Mouse (Mus musculus) neural tube, embryonic 14.5 days (tissue): ENCODE measurements at regions not wholly inside any gene's neighbourhood (a gene's known extent, or its start where the extent isn't known, plus 50 kb on each side); places are given as distances from the start of the nearest gene placed in this dataset.

ENCODE experiments used
- ATAC-seq: fragments of 200-750 bp; cut with Nextera tagmentation; 2 replicates; pipeline ENCODE4 v1.8.0; 2017; ENCODE audit warnings: low read depth, mild to moderate bottlenecking, moderate TSS enrichment, moderate library complexity
- H3K27ac ChIP-seq: fragments of 300-500 bp; sonication (generic); 2 replicates; pipeline ENCODE4 v1.5.1; 2014; ENCODE audit warnings: low read depth, mild to moderate bottlenecking, control low read depth, low read length, moderate library complexity, mixed read lengths
- H3K27me3 ChIP-seq: fragments of 300-500 bp; sonication (generic); 2 replicates; pipeline ENCODE4 v1.6.1; 2014; ENCODE audit warnings: low read length; ENCODE audit not compliant: control insufficient read depth, insufficient read depth
- H3K36me3 ChIP-seq: fragments of 300-500 bp; sonication (generic); 2 replicates; pipeline ENCODE4 v1.6.1; 2014; ENCODE audit warnings: low read length, mixed read lengths; ENCODE audit not compliant: control insufficient read depth, insufficient read depth
- H3K4me1 ChIP-seq: fragments of 300-500 bp; sonication (generic); 2 replicates; pipeline ENCODE4 v1.6.1; 2014; ENCODE audit warnings: low read length; ENCODE audit not compliant: control insufficient read depth, insufficient read depth
- H3K4me2 ChIP-seq: fragments of 300-500 bp; sonication (generic); 2 replicates; pipeline ENCODE4 v1.6.1; 2014; ENCODE audit warnings: mild to moderate bottlenecking, low read depth, low read length, control low read depth
- H3K4me3 ChIP-seq: fragments of 300-500 bp; sonication (generic); 2 replicates; pipeline ENCODE4 v1.5.1; 2014; ENCODE audit warnings: low read depth, low read length, control low read depth, mixed read lengths
- H3K9ac ChIP-seq: fragments of 300-500 bp; sonication (generic); replicated peaks from 2 replicates; pipeline ENCODE4 v1.6.1; 2014; ENCODE audit warnings: low read depth, mild to moderate bottlenecking, control low read depth, low read length, mixed read lengths
- H3K9me3 ChIP-seq: fragments of 300-500 bp; sonication (generic); 2 replicates; pipeline ENCODE4 v1.6.1; 2016; ENCODE audit warnings: low read length; ENCODE audit not compliant: control insufficient read depth
- WGBS: fragments of 180-500 bp; shearing (Covaris S2); extraction: QIAGEN DNeasy Blood & Tissue Kit; methylation state at CpG from one replicate; pipeline ENCODE4 v1.1.7; 2014; 5-methylcytosine and 5-hydroxymethylcytosine counted together

- Histone ChIP-seq H3K4me1 (no peaks in the 10 kb centered on the region), H3K9me3 (no peaks in the 10 kb centered on the region), H3K4me3 (no peak overlapping the region), H3K27ac (no peak overlapping the region), H3K4me2 (no peak overlapping the region), H3K9ac (no peak overlapping the region), H3K27me3 (no peaks in the 10 kb centered on the region), H3K36me3 (no peaks in the 10 kb centered on the region)
- no peak for ATAC-seq
- 61% methylated on average over 1 of the region's 1 CpGs for WGBS
Observed at GRCm38 (mm10) chr14:114612400-114612799, 479.6 kb upstream of the Gpc5 start.

GRCm38 (mm10) chr14:114656636-114657035 is 435.4 kb upstream of the Gpc5 start:
- no peak overlapping the region for H3K9ac ChIP-seq
- 83% methylated on average over 1 of the region's 1 CpGs for WGBS
- no peaks in the 10 kb centered on the region for H3K36me3 ChIP-seq
- no peak for ATAC-seq
- no peaks in the 10 kb centered on the region for H3K9me3 ChIP-seq
- H3K27me3 ChIP-seq, result no peaks in the 10 kb centered on the region
- H3K27ac ChIP-seq, result no peak overlapping the region
- no peak overlapping the region for H3K4me3 ChIP-seq
- no peak overlapping the region for H3K4me2 ChIP-seq
- no peaks in the 10 kb centered on the region for H3K4me1 ChIP-seq

GRCm38 (mm10) chr14:114662028-114662427 is 430.0 kb upstream of the Gpc5 start:
- Histone ChIP-seq H3K9me3 (no peaks in the 10 kb centered on the region), H3K36me3 (no peaks in the 10 kb centered on the region), H3K9ac (no peak overlapping the region), H3K27ac (no peak overlapping the region), H3K27me3 (no peaks in the 10 kb centered on the region), H3K4me2 (no peak overlapping the region), H3K4me1 (no peaks in the 10 kb centered on the region), H3K4me3 (no peak overlapping the region)
- WGBS, result 83% methylated on average over 2 of the region's 2 CpGs
- ATAC-seq, result no peak

- H3K4me3 ChIP-seq, result no peak overlapping the region
- no peak for ATAC-seq
- no peaks in the 10 kb centered on the region for H3K9me3 ChIP-seq
- H3K27me3 ChIP-seq, result no peaks in the 10 kb centered on the region
- no peaks in the 10 kb centered on the region for H3K36me3 ChIP-seq
- H3K4me1 ChIP-seq, result no peaks in the 10 kb centered on the region
- H3K4me2 ChIP-seq, result no peak overlapping the region
- H3K9ac ChIP-seq, result no peak overlapping the region
- H3K27ac ChIP-seq, result no peak overlapping the region
- WGBS, result 72% methylated on average over 1 of the region's 1 CpGs
Observed at GRCm38 (mm10) chr14:114685133-114685532, 406.9 kb upstream of the Gpc5 start.

GRCm38 (mm10) chr14:114694930-114695329 is 397.1 kb upstream of the Gpc5 start:
- Histone ChIP-seq H3K4me1 (no peaks in the 10 kb centered on the region), H3K4me3 (no peak overlapping the region), H3K9ac (no peak overlapping the region), H3K27me3 (no peaks in the 10 kb centered on the region), H3K27ac (no peak overlapping the region), H3K4me2 (no peak overlapping the region), H3K9me3 (no peaks in the 10 kb centered on the region), H3K36me3 (no peaks in the 10 kb centered on the region)
- no peak for ATAC-seq
- 83% methylated on average over 1 of the region's 1 CpGs for WGBS

- H3K4me2 ChIP-seq, result no peak overlapping the region
- H3K27me3 ChIP-seq, result no peaks in the 10 kb centered on the region
- WGBS, result 86% methylated on average over 4 of the region's 4 CpGs
- H3K36me3 ChIP-seq, result no peaks in the 10 kb centered on the region
- ATAC-seq, result no peak
- no peaks in the 10 kb centered on the region for H3K9me3 ChIP-seq
- H3K27ac ChIP-seq, result no peak overlapping the region
- H3K9ac ChIP-seq, result no peak overlapping the region
- no peaks in the 10 kb centered on the region for H3K4me1 ChIP-seq
- no peak overlapping the region for H3K4me3 ChIP-seq
Observed at GRCm38 (mm10) chr14:114697543-114697942, 394.5 kb upstream of the Gpc5 start.

- Histone ChIP-seq H3K36me3 (no peaks in the 10 kb centered on the region), H3K4me1 (no peaks in the 10 kb centered on the region), H3K4me3 (no peak overlapping the region), H3K4me2 (no peak overlapping the region), H3K9me3 (no peaks in the 10 kb centered on the region), H3K27ac (no peak overlapping the region), H3K9ac (no peak overlapping the region), H3K27me3 (no peaks in the 10 kb centered on the region)
- no peak for ATAC-seq
- 61% methylated on average over 1 of the region's 1 CpGs for WGBS
Observed at GRCm38 (mm10) chr14:114723080-114723479, 368.9 kb upstream of the Gpc5 start.

- no peak overlapping the region for H3K4me3 ChIP-seq
- H3K27ac ChIP-seq, result no peak overlapping the region
- H3K27me3 ChIP-seq, result no peaks in the 10 kb centered on the region
- ATAC-seq, result no peak
- H3K4me2 ChIP-seq, result no peak overlapping the region
- 73% methylated on average over 5 of the region's 5 CpGs for WGBS
- no peaks in the 10 kb centered on the region for H3K36me3 ChIP-seq
- no peaks in the 10 kb centered on the region for H3K9me3 ChIP-seq
- no peak overlapping the region for H3K9ac ChIP-seq
- no peaks in the 10 kb centered on the region for H3K4me1 ChIP-seq
Observed at GRCm38 (mm10) chr14:114767323-114767722, 324.7 kb upstream of the Gpc5 start.

- Histone ChIP-seq H3K9me3 (no peaks in the 10 kb centered on the region), H3K27ac (no peak overlapping the region), H3K36me3 (no peaks in the 10 kb centered on the region), H3K9ac (no peak overlapping the region), H3K27me3 (no peaks in the 10 kb centered on the region), H3K4me2 (no peak overlapping the region), H3K4me1 (no peaks in the 10 kb centered on the region), H3K4me3 (no peak overlapping the region)
- WGBS, result 77% methylated on average over 2 of the region's 2 CpGs
- no peak for ATAC-seq
Observed at GRCm38 (mm10) chr14:114776723-114777122, 315.3 kb upstream of the Gpc5 start.

GRCm38 (mm10) chr14:114781821-114782220 is 310.2 kb upstream of the Gpc5 start:
- 94% methylated on average over 3 of the region's 3 CpGs for WGBS
- no peaks in the 10 kb centered on the region for H3K27me3 ChIP-seq
- ATAC-seq, result no peak

More at GRCm38 (mm10) chr14:114781821-114782220, 310.2 kb upstream of the Gpc5 start:
- H3K36me3 ChIP-seq, result no peaks in the 10 kb centered on the region
- no peak overlapping the region for H3K4me2 ChIP-seq
- H3K4me3 ChIP-seq, result no peak overlapping the region
- H3K9me3 ChIP-seq, result no peaks in the 10 kb centered on the region
- no peak overlapping the region for H3K9ac ChIP-seq
- no peaks in the 10 kb centered on the region for H3K4me1 ChIP-seq
- no peak overlapping the region for H3K27ac ChIP-seq
